Mouse (Mus musculus) lung, adult 2 months (tissue): ENCODE measurements around the gene Olfr631.
"Not testable (repeated sequence)": the region's sequence is repeated elsewhere in the genome, so short reads cannot be mapped to it uniquely, and the experiment has no call there.

Experiments used
- CTCF ChIP-seq: fragments of 200-500 bp; IDR thresholded peaks from 2 replicates; pipeline ENCODE4 v1.5.1; 2011; ENCODE audit warnings: mild to moderate bottlenecking, low read length, control low read depth; ENCODE audit not compliant: insufficient read depth
- POLR2A ChIP-seq: fragments of 200-500 bp; IDR thresholded peaks from 2 replicates; pipeline ENCODE4 v1.6.1; 2011; ENCODE audit warnings: low read depth, mild to moderate bottlenecking, control low read depth, low read length, borderline replicate concordance; ENCODE audit errors: extremely low read depth

- not testable (repeated sequence) for TF ChIP-seq POLR2A, CTCF
These were observed 38.2 kb downstream of the Olfr631 start for GRCm38 (mm10) chr7:103966873-103967272.
